ENCODE assay signal across 8 mouse cellular contexts in the genomic region with DNA sequence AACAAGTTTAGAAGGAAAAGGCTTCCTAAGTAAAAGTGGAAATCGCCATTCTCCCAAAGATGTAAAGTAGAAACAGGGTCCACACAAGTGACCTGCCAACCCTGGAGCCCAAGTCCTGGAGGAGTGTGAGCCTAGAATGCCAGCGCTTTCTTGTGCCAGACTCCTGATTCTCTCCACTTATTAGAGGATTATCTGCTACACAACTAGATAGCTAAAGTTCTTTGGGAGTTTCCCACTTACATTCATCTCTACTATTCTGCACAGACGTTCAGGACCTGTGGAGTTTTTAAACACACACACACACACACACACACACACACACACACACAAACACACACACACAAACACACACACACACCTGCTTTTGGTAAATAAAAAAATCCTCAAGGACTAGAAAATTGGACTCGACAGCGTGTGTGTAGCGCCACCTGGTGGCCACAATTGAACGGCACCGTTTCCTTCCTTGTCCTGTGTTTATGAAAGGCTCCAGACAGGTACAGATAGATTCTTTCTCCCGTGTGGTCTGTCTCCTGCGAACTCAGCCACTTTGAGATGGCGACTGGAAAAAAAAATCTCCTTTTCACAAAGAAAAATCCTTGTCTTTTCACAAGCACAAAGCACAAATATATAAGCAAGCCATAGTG. TPM values are rescaled to one million over a fixed set of nuclear protein-coding genes. Genes with fewer than 3 reads are reported as not detected.
DNase-seq lines count a peak whose midpoint lies in the region; ATAC-seq and TF ChIP-seq lines count a peak whose summit lies in the region.

No protein-coding gene starts in this region.

- peak; percentile 86 for TF ChIP-seq CTCF in E14TG2a.4 (conservative IDR thresholded peaks at IDR 0.05; ENCODE audit: low read length)

- H3K4me1 ChIP-seq in E14TG2a.4 (replicated peaks; ENCODE audit: low read depth, low read length): peaks cover 24% of the 10 kb centered on the region

- DNase-seq in adrenal gland, adult 2 months: peak; percentile 65
- peak; percentile 92 for DNase-seq in embryo, embryonic 10 days (ENCODE audit: low spot score)
- DNase-seq in layer of hippocampus, postnatal 10 days (ENCODE audit: low spot score in 2 of 2): peak; percentile 87 to 89
- peak; percentile 88 for DNase-seq in right cerebral cortex, adult 2 months (ENCODE audit: low spot score in 2 of 2)
- peak; percentile 80 for DNase-seq in urinary bladder, postnatal 25 days (ENCODE audit: low spot score)

- H3K9me3 ChIP-seq in E14TG2a.4 (ENCODE audit: low read length): no peaks in the 10 kb centered on the region

- peak; percentile 78 for ATAC-seq in granulocyte monocyte progenitor cell, adult 5-6 weeks (replicated peaks; ENCODE audit: poor library complexity, severe bottlenecking)
- ATAC-seq in megakaryocyte progenitor cell, adult 5-6 weeks (replicated peaks; ENCODE audit: poor library complexity): peak; percentile 89

- no peak overlapping the region for H3K4me3 ChIP-seq in E14TG2a.4 (replicated peaks; ENCODE audit: low read length)

- no peaks in the 10 kb centered on the region for H3K36me3 ChIP-seq in E14TG2a.4 (ENCODE audit: insufficient read depth, low read length)

- peaks cover 12% of the 10 kb centered on the region; the same call in 1 of the 2 replicates for H3K27me3 ChIP-seq in E14TG2a.4 (ENCODE audit: insufficient read depth, low read length)

RNA-seq across cellular contexts. Expression of a gene that starts 6.7 kb away (rescaled TPM):
- not detected for total RNA-seq in adrenal gland, adult 2 months (2021)
- polyA plus RNA-seq in adrenal gland, adult 2 months (2012; rRNA removed): not detected in 2 replicates
- 2.0 TPM in 1 of 2 replicates, not detected in the other for total RNA-seq in granulocyte monocyte progenitor cell, adult 5-6 weeks (2014; fragmentation: Nextera tagmentation)
- total RNA-seq in granulocyte monocyte progenitor cell, adult 5-6 weeks (2017): 0.60 and 4.0 TPM in 2 replicates
- not detected for total RNA-seq in layer of hippocampus, postnatal 10 days (2021)
- 1.3 and 1.4 TPM in 2 replicates for total RNA-seq in megakaryocyte progenitor cell, adult 5-6 weeks (2015)
- 1.3 and 1.6 TPM in 2 replicates for total RNA-seq in megakaryocyte progenitor cell, adult 5-6 weeks (2017)
